Mouse (Mus musculus): ENCODE results near the gene Zp2. TPM values are rescaled to one million over a fixed set of nuclear protein-coding genes. Genes with fewer than 3 reads are reported as not detected.

The Zp2 gene
- polyA plus RNA-seq, 1 experiment, result not detected

- TF ChIP-seq CTCF (IDR thresholded peaks at IDR 0.05; ENCODE audit: control insufficient read depth, insufficient read depth, low read length), result no peak
- TF ChIP-seq POLR2A (IDR thresholded peaks at IDR 0.05; ENCODE audit: borderline replicate concordance, control insufficient read depth, low read depth, low read length), result no peak
- Histone ChIP-seq H3K4me1 (ENCODE audit: control insufficient read depth, insufficient read depth, low read length) (no peaks in the 10 kb centered on the region; the same call in 1 of the 2 replicates), H3K4me3 (replicated peaks; ENCODE audit: control insufficient read depth, low read depth, low read length) (peak within 1 kb of the TSS; percentile 63), H3K27ac (ENCODE audit: control insufficient read depth, insufficient read depth, low read depth, low read length, poor library complexity) (no peak within 1 kb of the TSS)
- WGBS, result under 1% methylated on average over 42 of the region's 42 CpGs
Observed at GRCm38 (mm10) chr7:120102164-120102972, 42.7 kb downstream of the Zp2 start, which contains the start of gene Tmem159. Tmem159 (plus strand) TSS chr7:120102353.

DNA sequence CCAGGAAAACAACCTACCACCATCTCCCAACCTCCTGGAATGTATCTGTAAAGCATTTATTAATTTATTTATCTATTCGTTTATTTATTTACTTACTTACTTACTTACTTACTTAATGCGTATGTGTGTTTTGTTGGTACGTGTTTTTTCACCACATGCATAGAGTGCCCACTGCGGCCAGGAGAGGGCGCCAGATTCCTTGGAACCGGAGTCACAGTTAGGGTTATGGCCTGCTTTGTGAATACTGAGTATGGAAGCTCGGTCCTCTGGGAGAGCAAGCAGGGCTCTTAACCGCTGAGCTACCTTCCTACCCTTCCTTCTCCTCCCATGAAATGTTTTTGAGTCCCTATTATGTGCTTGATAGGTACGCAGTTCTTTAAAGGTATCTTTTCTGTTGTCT is 46.7 kb downstream of the Zp2 start:
- 28% methylated on average over 9 of the region's 9 CpGs for WGBS
- TF ChIP-seq CTCF (IDR thresholded peaks at IDR 0.05; ENCODE audit: control insufficient read depth, insufficient read depth, low read length), result peak; percentile 82
- no peak for TF ChIP-seq POLR2A (IDR thresholded peaks at IDR 0.05; ENCODE audit: borderline replicate concordance, control insufficient read depth, low read depth, low read length)
- Histone ChIP-seq H3K27ac (ENCODE audit: control insufficient read depth, insufficient read depth, low read depth, low read length, poor library complexity) (no peak overlapping the region), H3K4me1 (ENCODE audit: control insufficient read depth, insufficient read depth, low read length) (no peaks in the 10 kb centered on the region; the same call in 1 of the 2 replicates), H3K4me3 (replicated peaks; ENCODE audit: control insufficient read depth, low read depth, low read length) (no peak overlapping the region)

GRCm38 (mm10) chr7:120097845-120098244 is 47.2 kb downstream of the Zp2 start:
- TF ChIP-seq POLR2A (IDR thresholded peaks at IDR 0.05; ENCODE audit: borderline replicate concordance, control insufficient read depth, low read depth, low read length), result no peak
- no peak for TF ChIP-seq CTCF (IDR thresholded peaks at IDR 0.05; ENCODE audit: control insufficient read depth, insufficient read depth, low read length)
- Histone ChIP-seq H3K4me1 (ENCODE audit: control insufficient read depth, insufficient read depth, low read length) (no peaks in the 10 kb centered on the region; the same call in 1 of the 2 replicates), H3K27ac (ENCODE audit: control insufficient read depth, insufficient read depth, low read depth, low read length, poor library complexity) (no peak overlapping the region), H3K4me3 (replicated peaks; ENCODE audit: control insufficient read depth, low read depth, low read length) (no peak overlapping the region)
- WGBS, result 10% methylated on average over 7 of the region's 7 CpGs

- TF ChIP-seq POLR2A (IDR thresholded peaks at IDR 0.05; ENCODE audit: borderline replicate concordance, control insufficient read depth, low read depth, low read length) (no peak), CTCF (IDR thresholded peaks at IDR 0.05; ENCODE audit: control insufficient read depth, insufficient read depth, low read length) (no peak)
- 75% methylated on average over 6 of the region's 6 CpGs for WGBS
- H3K27ac ChIP-seq (ENCODE audit: control insufficient read depth, insufficient read depth, low read depth, low read length, poor library complexity), result no peak within 1 kb of the TSS
- no peak within 1 kb of the TSS for H3K4me3 ChIP-seq (replicated peaks; ENCODE audit: control insufficient read depth, low read depth, low read length)
- no peaks in the 10 kb centered on the region for H3K4me1 ChIP-seq (ENCODE audit: control insufficient read depth, insufficient read depth, low read length)
Observed at GRCm38 (mm10) chr7:120095180-120095579, 49.9 kb downstream of the Zp2 start, which contains the start of gene Dnah3. Dnah3 (minus strand) TSS chr7:120095280.

DNA sequence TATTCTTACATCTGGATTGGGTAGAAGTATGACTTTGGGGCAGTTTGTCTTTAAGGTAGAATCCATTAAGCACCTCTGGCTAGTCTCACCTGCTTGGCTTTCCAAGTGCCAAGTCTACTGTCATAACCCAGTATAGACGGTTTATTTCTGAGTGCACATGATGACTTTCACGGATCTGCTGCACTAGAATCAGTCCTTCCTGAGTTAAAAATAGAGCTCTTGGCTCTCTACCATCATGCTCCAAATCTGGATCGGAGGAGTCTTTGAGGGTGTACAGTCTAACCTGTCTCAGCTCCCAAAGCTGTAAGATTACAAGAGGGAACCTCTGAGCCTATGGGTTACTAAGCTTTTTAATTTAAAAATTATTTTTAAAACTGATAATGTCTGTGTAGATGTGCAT is 50.9 kb downstream of the Zp2 start:
- Histone ChIP-seq H3K4me1 (ENCODE audit: control insufficient read depth, insufficient read depth, low read length) (no peaks in the 10 kb centered on the region), H3K27ac (ENCODE audit: control insufficient read depth, insufficient read depth, low read depth, low read length, poor library complexity) (no peak overlapping the region), H3K4me3 (replicated peaks; ENCODE audit: control insufficient read depth, low read depth, low read length) (no peak overlapping the region)
- no peak for TF ChIP-seq CTCF (IDR thresholded peaks at IDR 0.05; ENCODE audit: control insufficient read depth, insufficient read depth, low read length)
- TF ChIP-seq POLR2A (IDR thresholded peaks at IDR 0.05; ENCODE audit: borderline replicate concordance, control insufficient read depth, low read depth, low read length), result no peak
- WGBS, result 71% methylated on average over 3 of the region's 3 CpGs

- 69% methylated on average over 5 of the region's 5 CpGs for WGBS
- no peaks in the 10 kb centered on the region for H3K4me1 ChIP-seq (ENCODE audit: control insufficient read depth, insufficient read depth, low read length)
- no peak overlapping the region for H3K27ac ChIP-seq (ENCODE audit: control insufficient read depth, insufficient read depth, low read depth, low read length, poor library complexity)
- no peak overlapping the region for H3K4me3 ChIP-seq (replicated peaks; ENCODE audit: control insufficient read depth, low read depth, low read length)
- TF ChIP-seq POLR2A (IDR thresholded peaks at IDR 0.05; ENCODE audit: borderline replicate concordance, control insufficient read depth, low read depth, low read length), result no peak
- TF ChIP-seq CTCF (IDR thresholded peaks at IDR 0.05; ENCODE audit: control insufficient read depth, insufficient read depth, low read length), result no peak
Observed at GRCm38 (mm10) chr7:120093033-120093432, 52.1 kb downstream of the Zp2 start.

DNA sequence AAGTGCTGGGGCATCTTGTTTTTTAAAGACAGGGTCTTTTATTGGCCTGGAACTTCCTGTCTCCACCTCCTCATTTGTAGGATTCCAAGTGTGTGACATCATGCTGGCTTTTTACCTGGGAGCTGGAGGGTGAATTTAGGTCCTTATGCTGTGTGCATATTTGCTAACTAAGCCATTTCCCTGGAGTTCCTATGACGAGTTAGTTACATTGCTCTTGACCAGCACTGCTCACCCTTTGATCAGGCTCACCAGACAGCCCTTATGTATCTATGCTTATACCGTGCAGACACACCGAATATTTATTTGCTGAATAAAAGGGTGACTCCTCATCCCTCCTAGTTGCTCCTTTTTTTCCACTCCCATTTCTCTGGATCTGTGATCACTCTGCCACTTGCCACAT is 64.9 kb downstream of the Zp2 start:
- no peaks in the 10 kb centered on the region for H3K4me1 ChIP-seq (ENCODE audit: control insufficient read depth, insufficient read depth, low read length)
- no peak overlapping the region for H3K27ac ChIP-seq (ENCODE audit: control insufficient read depth, insufficient read depth, low read depth, low read length, poor library complexity)
- TF ChIP-seq POLR2A (IDR thresholded peaks at IDR 0.05; ENCODE audit: borderline replicate concordance, control insufficient read depth, low read depth, low read length) (no peak), CTCF (IDR thresholded peaks at IDR 0.05; ENCODE audit: control insufficient read depth, insufficient read depth, low read length) (no peak)
- no peak overlapping the region for H3K4me3 ChIP-seq (replicated peaks; ENCODE audit: control insufficient read depth, low read depth, low read length)
- 73% methylated on average over 3 of the region's 3 CpGs for WGBS

Other genes starting within 250 kb of the Zp2 start
- 2.3 and 4.4 TPM in 2 replicates for gene Lyrm1, start 249.4 kb downstream of the Zp2 start, polyA plus RNA-seq (2011; ENCODE audit: insufficient read depth, insufficient read length, low replicate concordance, missing spikeins)
- 2.7 and 7.9 TPM in 2 replicates for gene Dcun1d3, start 249.0 kb downstream of the Zp2 start, polyA plus RNA-seq (2011; ENCODE audit: insufficient read depth, insufficient read length, low replicate concordance, missing spikeins)
- gene Dnah3, start 50.0 kb downstream of the Zp2 start, polyA plus RNA-seq (2011; ENCODE audit: insufficient read depth, insufficient read length, low replicate concordance, missing spikeins), result not detected in 2 replicates
- 1.4 and 2.7 TPM in 2 replicates for gene Tmem159, start 42.9 kb downstream of the Zp2 start, polyA plus RNA-seq (2011; ENCODE audit: insufficient read depth, insufficient read length, low replicate concordance, missing spikeins)
- not detected in 2 replicates for gene Anks4b, start 28.6 kb upstream of the Zp2 start, polyA plus RNA-seq (2011; ENCODE audit: insufficient read depth, insufficient read length, low replicate concordance, missing spikeins)
- 1.1 TPM in 1 of 2 replicates, not detected in the other for gene Crym, start 56.8 kb upstream of the Zp2 start, polyA plus RNA-seq (2011; ENCODE audit: insufficient read depth, insufficient read length, low replicate concordance, missing spikeins)
- gene Abca14, start 58.7 kb upstream of the Zp2 start, polyA plus RNA-seq (2011; ENCODE audit: insufficient read depth, insufficient read length, low replicate concordance, missing spikeins), result not detected in 2 replicates
- not detected in 2 replicates for gene Abca15, start 183.4 kb upstream of the Zp2 start, polyA plus RNA-seq (2011; ENCODE audit: insufficient read depth, insufficient read length, low replicate concordance, missing spikeins)